Mouse (Mus musculus) gastrocnemius, postnatal 36 days (tissue): Measurements from ENCODE around the gene Rad9b. TPM values are rescaled to one million over a fixed set of nuclear protein-coding genes. Genes with fewer than 3 reads are reported as not detected.

Experiments used
- DNase-seq, 2 experiments: peaks; one replicate each; pipeline ENCODE4 v3.0.0; 2022
- intact Hi-C: fragments of 180-260 bp; cut with DNase I; formaldehyde crosslinking; loops from one replicate; pipeline ENCODE4 v1.15.1; 2025
- total RNA-seq, 2 experiments: library from RNA; stranded (reverse); gene quantifications; 2 replicates each; pipeline ENCODE4 v1.2.3; 2021

Gene Rad9b
- total RNA-seq, 2 experiments from 2014 or later, result 0.42 to 0.54 TPM

DNA sequence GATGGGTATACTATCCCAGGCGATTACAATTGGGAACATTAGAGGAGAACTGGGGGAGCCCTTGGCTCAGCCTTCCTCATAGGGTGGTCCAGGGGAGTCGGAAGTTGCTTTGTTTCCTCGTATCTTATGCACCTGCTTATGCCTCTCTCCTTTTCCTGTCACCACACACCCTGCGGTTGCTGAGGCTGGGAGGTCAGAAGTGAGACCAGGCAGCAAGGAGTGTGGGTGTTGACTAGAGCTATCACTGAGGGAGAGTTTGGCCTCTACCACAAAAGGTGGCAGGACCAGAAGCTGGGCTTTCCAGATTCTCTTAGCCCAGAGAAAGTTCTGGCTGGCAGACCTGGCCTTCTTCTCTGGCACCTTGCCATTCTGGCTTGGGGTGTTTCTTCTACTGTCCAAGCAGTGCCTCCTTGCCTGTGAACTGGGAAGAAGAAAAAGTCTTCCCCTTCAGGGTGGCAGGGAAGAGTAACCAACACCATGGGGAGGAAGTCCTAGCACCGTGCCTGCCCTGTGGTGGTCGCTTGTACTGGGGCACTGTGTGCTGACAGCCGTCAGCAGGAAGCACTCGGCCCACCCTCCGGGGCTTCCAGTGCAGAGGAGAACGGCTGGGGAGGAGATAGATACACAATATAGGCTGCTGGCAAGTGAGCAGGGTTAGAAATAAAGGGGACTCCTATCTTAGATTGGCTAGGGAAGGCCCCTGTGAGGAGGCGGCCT lies 36.5 kb downstream of the Rad9b start:
- peak; percentile 40 to 60 for DNase-seq
- intact Hi-C loops, result no loop called here

- DNase-seq, result peak; percentile 92 to 97
- intact Hi-C loops, result no loop called here
Measured at GRCm38 (mm10) chr5:122314966-122315667, 38.9 kb downstream of the Rad9b start.

DNA sequence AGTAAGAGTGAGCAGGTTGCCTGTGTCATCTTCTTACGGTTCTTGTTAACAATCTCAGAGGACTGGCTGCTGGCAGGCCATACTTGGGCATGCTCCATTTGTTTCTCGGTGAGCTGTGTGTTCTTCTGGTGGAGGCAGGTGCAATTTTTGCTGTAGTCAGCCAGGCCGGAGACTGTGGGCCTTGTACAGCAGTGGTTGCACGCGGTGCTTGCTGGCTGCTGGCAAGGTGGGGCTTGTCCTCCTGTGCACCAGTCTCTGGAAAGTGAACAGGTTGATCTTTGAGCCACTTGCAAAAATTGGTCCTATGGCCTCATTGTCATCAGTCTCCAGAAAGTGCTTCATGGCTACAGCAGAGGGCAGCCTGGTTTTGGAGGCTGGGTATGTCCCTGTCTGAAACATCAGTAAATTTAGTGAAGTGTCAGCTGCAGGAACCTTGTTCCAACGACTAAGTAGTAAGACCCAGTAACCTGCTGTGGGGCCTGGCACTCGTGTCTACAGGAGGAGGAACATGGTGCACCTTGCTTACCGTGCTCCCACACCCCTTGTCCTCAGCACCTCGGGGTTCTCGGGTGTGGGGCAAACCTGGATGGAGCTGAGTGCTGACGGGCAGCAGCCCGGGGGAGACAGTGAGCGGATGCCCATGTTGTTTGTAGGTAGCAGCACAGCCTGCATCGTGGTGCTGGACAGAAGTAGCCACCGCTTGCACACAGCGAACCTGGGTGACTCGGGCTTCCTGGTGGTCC lies 40.9 kb downstream of the Rad9b start:
- DNase-seq, result no peak
- intact Hi-C loops, result no loop called here

GRCm38 (mm10) chr5:122312346-122312745 lies 41.7 kb downstream of the Rad9b start:
- DNase-seq, result no peak
- intact Hi-C loops, result no loop called here

DNA sequence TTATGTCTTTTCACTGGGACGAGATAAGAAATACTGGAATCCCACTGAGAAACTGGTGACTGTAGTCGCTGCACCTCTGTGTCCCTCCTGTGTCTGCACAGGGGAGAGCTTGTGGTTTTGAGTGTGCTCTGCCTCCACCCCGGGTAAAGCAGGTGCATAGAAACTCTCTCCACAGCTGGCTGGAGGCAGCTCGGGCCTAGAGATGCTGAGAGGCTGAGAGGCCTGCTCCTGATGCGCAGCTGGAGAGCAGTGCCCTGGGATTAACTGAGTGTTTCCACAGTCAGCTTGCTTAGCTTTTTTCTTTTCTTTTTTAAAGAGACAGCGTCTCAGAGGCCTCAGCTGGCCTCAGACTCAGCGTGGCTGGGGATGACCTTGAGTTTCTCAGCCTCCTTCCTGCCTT lies 42.3 kb downstream of the Rad9b start:
- no peak for DNase-seq
- intact Hi-C loops, result no loop called here

DNA sequence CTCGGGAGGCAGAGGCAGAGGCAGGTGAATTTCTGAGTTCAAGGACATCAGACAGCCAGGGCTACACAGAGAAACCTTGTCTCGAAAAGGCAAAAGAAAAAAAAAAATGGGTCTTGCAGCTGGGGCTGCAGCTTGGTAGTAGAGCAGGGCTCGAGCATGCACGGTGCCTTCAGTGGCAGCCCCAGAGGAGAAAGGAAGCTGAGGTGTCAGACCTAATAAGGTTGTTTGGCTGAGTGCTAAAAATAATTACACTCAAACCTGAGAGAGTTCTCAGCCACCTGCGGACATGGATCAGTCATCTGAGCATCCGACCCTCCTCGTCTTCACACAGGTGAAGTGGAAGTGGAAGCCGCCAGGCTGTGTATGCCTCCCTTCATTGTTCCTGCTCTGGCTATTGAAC lies 43.3 kb downstream of the Rad9b start:
- intact Hi-C loops, result no loop called here

DNA sequence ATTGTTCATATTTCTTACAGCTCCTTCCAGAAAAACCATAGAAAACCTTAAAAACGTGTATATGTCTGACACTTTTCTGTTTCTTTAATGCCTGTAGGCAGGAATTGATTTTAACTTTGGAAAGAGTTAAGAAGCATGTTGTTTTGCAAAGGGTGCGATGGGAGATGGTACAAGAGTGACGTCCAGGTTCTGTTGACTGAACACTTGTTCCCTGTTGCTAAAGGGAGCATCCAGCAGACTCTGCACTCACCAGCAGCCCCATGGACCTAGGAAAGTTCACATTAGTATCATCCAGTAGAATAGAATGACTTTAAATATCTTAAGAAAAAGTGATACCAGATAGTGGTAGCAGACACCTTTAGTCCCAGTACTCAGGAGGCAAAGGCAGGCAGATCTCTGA lies 47.5 kb downstream of the Rad9b start:
- intact Hi-C loops, result no loop called here
- DNase-seq, result no peak

More for the DNA sequence above, 43.3 kb downstream of the Rad9b start:
- no peak for DNase-seq

DNA sequence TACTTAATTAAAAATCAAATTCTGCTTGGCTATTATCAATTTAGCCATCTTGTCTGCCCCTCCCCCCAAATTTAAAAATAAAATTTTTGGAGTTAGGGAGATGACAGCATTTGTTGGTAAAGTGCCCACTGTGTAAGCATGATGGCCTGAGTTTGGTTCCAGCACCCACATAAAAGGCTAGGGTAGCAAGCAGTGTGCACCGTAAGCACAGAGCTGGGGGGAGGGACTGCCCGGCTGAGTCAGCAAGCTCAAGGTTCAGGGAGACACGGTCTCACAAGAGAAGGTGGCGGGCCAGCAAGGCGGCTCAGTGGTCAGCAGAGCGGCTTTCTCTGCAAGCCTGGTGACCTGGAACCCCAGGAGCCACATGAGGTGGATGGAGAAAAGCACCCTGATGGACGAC lies 48.6 kb downstream of the Rad9b start:
- intact Hi-C loops, result no loop called here
- no peak for DNase-seq

DNA sequence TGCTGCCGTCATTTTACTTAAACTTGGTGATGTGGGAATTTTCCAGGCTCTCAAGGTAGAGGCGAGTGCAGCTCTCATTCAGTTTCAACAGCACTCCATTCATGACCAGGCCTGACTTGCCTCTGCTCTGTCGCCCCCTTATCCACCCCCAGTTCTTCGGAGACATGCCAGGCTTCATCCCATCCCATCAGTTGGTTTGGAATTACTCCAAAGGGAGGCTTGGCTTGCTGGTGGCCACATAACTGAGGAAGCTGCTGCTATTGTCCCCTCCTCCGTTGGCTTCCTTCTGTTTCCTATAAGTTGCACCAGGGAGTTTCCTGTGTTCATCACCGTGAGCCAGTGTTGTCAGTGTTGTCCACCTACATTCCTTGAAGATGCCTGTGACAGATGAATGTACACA lies 49.5 kb downstream of the Rad9b start:
- intact Hi-C loops, result no loop called here
- no peak for DNase-seq

GRCm38 (mm10) chr5:122303937-122304336 lies 50.1 kb downstream of the Rad9b start:
- intact Hi-C loops, result no loop called here
- no peak for DNase-seq

DNA sequence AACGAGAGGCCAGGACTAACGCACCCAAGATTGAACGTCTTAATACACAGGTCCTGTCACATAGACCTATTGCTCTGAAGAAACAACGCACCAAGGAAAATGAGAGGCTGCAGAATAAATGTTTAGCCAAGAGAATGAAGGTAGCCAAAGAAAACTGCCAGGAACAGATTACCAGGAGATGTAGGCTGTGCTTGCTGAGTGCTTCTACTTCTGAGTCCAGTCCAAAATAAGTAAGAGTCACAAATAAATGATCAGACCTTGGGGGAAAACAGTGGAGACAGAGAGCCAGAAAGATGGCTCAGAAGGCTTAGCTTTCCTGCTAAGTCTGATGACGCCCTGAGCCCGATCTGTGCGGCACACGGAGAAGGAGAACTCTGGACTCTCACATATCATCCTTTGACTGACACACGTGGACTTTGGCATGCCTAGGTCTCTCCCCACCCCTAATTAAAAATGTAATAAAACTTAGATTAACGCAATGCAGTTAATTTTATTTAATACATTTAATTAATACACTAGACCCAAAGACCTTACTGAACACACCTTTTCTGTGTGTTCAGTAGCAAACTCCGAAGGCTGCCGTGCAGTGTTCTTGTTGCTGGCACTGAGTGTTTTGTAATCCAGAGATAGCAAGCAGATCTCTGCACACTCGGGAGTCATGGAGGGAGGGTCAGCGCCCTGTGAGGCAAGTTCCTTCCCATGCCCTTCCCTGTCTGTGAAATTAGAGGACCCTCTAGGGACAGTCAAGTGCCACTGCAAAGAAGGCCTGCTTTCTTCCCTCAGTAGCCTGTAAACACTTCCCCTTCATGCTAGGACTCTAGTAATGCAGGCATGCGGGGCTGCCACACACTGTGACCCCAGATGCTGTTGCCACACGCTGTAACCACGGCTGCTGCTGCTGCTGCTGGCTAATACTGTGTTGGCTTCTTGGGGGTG lies 51.0 kb downstream of the Rad9b start:
- DNase-seq, result no peak
- intact Hi-C loops, result no loop called here

GRCm38 (mm10) chr5:122300071-122300518 lies 53.9 kb downstream of the Rad9b start:
- no peak for DNase-seq
- intact Hi-C loops, result no loop called here

- intact Hi-C loops, result no loop called here
- no peak for DNase-seq
Measured at GRCm38 (mm10) chr5:122295113-122295935, 58.7 kb downstream of the Rad9b start.

DNA sequence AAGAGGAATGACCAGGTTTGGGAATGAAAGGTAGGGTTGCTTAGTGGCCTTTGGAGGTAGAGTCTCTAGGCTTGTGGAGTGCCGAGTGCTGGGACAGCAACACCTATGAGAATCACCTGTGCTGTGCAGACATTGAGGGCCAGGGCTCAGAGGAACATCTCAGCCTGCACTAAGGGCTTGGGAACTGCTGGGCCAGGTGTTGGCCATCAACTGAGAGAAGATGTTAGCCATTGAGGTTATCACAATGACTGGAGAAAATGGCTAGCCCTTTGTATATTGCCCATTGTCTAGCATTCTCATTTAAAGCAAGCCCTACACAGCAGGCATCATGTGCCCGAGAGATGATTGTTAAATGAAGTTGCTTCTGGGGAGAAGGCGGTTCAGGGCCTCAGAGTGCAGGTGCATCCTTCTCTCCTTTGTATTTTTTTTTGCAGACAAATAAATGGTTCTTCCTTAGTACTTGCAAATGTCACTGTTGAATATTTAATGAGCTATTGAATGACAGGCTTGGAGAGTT lies 59.8 kb downstream of the Rad9b start:
- no peak for DNase-seq
- intact Hi-C loops, result no loop called here

- intact Hi-C loops, result no loop called here
Measured at GRCm38 (mm10) chr5:122293131-122293530, 60.9 kb downstream of the Rad9b start.

DNA sequence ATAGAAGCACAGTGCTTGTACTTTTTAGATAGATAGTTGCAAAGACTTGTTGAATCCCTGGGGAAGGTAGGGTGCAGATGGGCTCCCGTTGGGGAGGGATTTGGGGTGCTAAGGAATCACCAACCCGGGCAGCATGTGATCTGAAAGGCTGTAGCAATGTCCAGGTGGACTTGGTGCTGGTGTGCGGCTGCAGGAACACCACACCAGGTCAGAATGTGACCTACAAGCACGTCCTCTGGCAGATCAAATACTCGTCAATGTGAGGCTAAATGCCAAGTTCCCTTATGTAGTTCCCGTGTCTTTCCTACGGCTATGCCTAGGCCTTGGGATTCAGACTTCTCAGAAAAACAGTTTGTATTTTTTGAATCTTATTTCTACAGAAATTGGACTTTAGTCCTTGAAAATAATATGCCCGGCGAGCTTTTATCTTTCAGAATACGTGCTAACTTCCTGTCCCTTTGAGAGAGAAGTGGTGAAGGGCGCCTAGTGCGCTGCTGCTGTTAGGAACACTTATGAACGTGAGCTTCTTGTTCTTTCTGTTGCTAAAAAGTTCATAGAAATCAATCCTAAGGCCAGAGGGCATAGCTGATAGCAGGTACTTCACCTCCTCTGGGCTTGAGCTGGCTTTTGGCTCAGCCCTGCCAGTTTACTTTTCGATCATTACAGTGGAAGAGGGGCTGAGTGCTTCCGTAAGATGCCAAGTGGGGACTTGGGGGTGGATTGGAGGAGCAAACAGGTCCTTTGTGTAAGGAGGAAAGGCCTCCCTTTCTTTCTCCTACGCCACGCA lies 62.3 kb downstream of the Rad9b start:
- intact Hi-C loops, result no loop called here
- DNase-seq, result no peak

More at GRCm38 (mm10) chr5:122293131-122293530, 60.9 kb downstream of the Rad9b start:
- DNase-seq, result no peak

DNA sequence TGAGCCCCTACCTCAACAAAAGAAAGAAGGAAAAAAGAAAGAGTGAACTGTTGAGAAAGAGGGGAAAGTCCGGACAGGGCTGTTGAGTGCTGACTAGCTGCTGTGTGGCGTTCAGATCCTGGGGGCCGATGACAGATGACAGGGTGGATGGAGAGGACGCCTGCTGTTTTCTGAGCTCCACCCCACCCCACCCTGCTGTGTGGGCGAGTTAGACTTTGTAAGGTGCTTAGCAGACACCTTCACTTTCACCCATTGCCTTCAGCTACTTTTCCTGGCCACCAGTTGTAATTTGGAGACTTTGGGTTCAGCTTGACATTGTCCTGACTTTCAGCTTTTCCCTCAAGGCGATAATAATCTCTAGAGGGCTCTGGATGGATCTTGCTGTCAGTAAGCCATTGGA lies 62.9 kb downstream of the Rad9b start:
- intact Hi-C loops, result no loop called here

DNA sequence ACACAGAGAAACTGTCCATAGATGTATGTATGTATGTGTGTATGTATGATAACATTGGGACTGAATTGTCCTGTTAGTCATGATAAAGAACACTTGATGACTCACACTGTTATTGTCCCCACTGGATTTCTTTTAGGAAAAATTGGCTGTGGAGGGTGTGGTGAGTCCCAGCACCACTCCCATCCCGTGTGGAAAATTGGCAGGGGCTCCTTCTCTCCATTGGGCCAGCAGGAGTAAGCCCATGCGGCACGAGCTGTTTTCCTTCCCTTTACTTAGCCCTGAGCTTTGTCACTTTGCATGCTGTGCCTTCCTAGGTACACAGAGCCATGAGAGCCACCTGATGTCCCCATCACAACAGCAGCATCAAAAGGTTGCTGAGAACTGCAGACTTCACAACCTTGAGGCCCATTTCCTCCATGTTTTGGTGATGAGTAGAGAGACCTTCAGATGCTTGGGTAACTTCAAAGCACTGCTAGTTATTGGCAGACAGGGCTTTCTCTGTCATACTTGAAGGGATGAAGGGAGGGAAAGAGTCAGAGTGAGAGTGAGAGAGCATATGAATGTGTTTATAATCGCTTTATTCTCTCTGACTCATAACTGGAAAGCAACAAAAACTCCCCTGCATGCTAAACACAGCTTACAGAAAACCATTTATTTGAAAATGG lies 65.8 kb downstream of the Rad9b start:
- no peak for DNase-seq
- intact Hi-C loops, result no loop called here

More for the DNA sequence above, 62.9 kb downstream of the Rad9b start:
- DNase-seq, result no peak
